In the genomic region with DNA sequence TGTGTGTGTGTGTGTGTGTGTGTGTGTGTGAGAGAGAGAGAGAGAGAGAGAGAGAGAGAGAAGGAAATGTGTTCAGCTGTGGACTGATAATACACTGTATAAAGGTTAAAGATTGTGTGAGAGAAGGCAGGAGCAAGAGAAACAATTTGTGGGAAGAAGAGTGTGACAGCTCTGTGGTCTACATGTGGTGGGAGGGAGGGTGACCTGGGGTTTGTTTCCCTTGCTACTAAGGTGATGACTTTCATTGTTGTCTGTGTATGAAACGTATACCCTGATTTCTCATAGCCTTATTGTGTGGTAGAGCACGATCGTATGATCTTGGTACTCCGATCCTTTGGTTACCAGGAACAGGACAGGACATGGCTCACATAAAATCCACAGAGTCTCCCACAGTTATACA, we compare ENCODE assay signal across 23 mouse cellular contexts. TPM values are rescaled to one million over a fixed set of nuclear protein-coding genes. Genes with fewer than 3 reads are reported as not detected.
DNase-seq lines count a peak whose midpoint lies in the region; ATAC-seq and TF ChIP-seq lines count a peak whose summit lies in the region.
"Had no signal": no experiment of that assay in that cellular context is flagged by ENCODE, and none has a peak within 500 bp of the region (broad histone marks: within the 10 kb centered on the region; RNA-seq: fewer than 3 reads in every experiment).

No protein-coding gene starts in this region.

- H3K27ac ChIP-seq in layer of hippocampus, adult 2 months: no peak overlapping the region
- H3K27ac ChIP-seq: embryonic facial prominence, embryonic 15.5 days; forebrain, embryonic 15.5 days; heart, embryonic 10.5 days; heart, embryonic 15.5 days; hindbrain, embryonic 10.5 days; hindbrain, embryonic 15.5 days; intestine, embryonic 15.5 days had no signal

- H3K4me3 ChIP-seq in layer of hippocampus, adult 2 months: no peak overlapping the region
- H3K4me3 ChIP-seq: embryonic facial prominence, embryonic 15.5 days; erythroblast, embryonic 14.5 days; forebrain, embryonic 15.5 days; heart, embryonic 10.5 days; heart, embryonic 15.5 days; hindbrain, embryonic 10.5 days; hindbrain, embryonic 15.5 days; intestine, embryonic 15.5 days had no signal

- peak; percentile 34 for DNase-seq in CD4-positive, CD25-positive, alpha-beta regulatory T cell, adult 2 months (ENCODE audit: low read depth, low spot score)
- peak; percentile 70 for DNase-seq in naive thymus-derived CD4-positive, alpha-beta T cell, adult 2 months (ENCODE audit: low read depth)
- no peak for DNase-seq in layer of hippocampus, adult 2 months (ENCODE audit: low spot score in 2 of 2)
- no peak for DNase-seq in spleen, postnatal 14 days (ENCODE audit: low spot score in 2 of 2)
- DNase-seq: adrenal gland, postnatal 36 days; cerebellum, adult 2 months; cerebellum, postnatal 10 days; embryo, embryonic 11 days; heart, adult 18-20 months; heart, postnatal 14 days had no signal

- peak; percentile 47 for ATAC-seq in activated CD4-positive, CD25-positive, alpha-beta regulatory T cell, adult 4 months
- ATAC-seq in inflammation-experienced regulatory T-cells, adult 6 months: peak; percentile 27
- no peak for ATAC-seq in erythroid progenitor cell, adult 5-6 weeks (replicated peaks; ENCODE audit: low FRiP score, poor library complexity, severe bottlenecking)
- ATAC-seq in megakaryocyte-erythroid progenitor cell, adult 5-6 weeks (replicated peaks; ENCODE audit: low FRiP score, low TSS enrichment, poor library complexity, severe bottlenecking): no peak
- ATAC-seq: forebrain, embryonic 15.5 days; intestine, embryonic 15.5 days had no signal

- TF ChIP-seq CTCF in layer of hippocampus, adult 2 months (conservative IDR thresholded peaks at IDR 0.05): no peak

RNA-seq across cellular contexts. Expression of a gene that starts 45.3 kb away (rescaled TPM):
- 1 to 10 TPM; 5.4 to 5.6 TPM for polyA plus RNA-seq in activated CD4-positive, CD25-positive, alpha-beta regulatory T cell, adult 4 months (2017; shearing (Covaris generic))
- polyA plus RNA-seq in inflammation-experienced regulatory T-cells, adult 6 months (2017; shearing (Covaris generic)): 1 to 10 TPM; 5.3 to 7.9 (median 5.9) TPM
- total RNA-seq in layer of hippocampus, adult 2 months (2021): 1 to 10 TPM; 7.5 to 8.4 TPM
- total RNA-seq in erythroid progenitor cell, adult 5-6 weeks (2015; ENCODE audit: low replicate concordance): 1.7 and 2.5 TPM in 2 replicates
- total RNA-seq in erythroid progenitor cell, adult 5-6 weeks (2017; ENCODE audit: low replicate concordance): 0.90 TPM in 1 of 2 replicates, not detected in the other
- total RNA-seq in megakaryocyte-erythroid progenitor cell, adult 5-6 weeks (2014; fragmentation: Nextera tagmentation): 0.81 and 2.2 TPM in 2 replicates
- 1.2 and 2.6 TPM in 2 replicates for total RNA-seq in megakaryocyte-erythroid progenitor cell, adult 5-6 weeks (2017)
- total RNA-seq: MEL had no signal
- polyA plus RNA-seq: erythroblast, embryonic 14.5 days had no signal

Comparison
In these comparisons a context has a peak if more than half of its experiments do, and no peak if none do; other contexts are left out.
1. DNase-seq: peak in CD4-positive, CD25-positive, alpha-beta regulatory T cell, adult 2 months (single experiment) and naive thymus-derived CD4-positive, alpha-beta T cell, adult 2 months (single experiment); none in layer of hippocampus, adult 2 months (0 of 2) and spleen, postnatal 14 days (0 of 2).
2. ATAC-seq: peak in activated CD4-positive, CD25-positive, alpha-beta regulatory T cell, adult 4 months (single experiment) and inflammation-experienced regulatory T-cells, adult 6 months (single experiment); none in erythroid progenitor cell, adult 5-6 weeks (single experiment) and megakaryocyte-erythroid progenitor cell, adult 5-6 weeks (single experiment).